Mouse (Mus musculus): ENCODE measurements around the gene Clec16a. TPM values are rescaled to one million over a fixed set of nuclear protein-coding genes. Genes with fewer than 3 reads are reported as not detected.

Clec16a gene
- polyA plus RNA-seq, 1 experiment from 2014 or later: 31.0 TPM

DNA sequence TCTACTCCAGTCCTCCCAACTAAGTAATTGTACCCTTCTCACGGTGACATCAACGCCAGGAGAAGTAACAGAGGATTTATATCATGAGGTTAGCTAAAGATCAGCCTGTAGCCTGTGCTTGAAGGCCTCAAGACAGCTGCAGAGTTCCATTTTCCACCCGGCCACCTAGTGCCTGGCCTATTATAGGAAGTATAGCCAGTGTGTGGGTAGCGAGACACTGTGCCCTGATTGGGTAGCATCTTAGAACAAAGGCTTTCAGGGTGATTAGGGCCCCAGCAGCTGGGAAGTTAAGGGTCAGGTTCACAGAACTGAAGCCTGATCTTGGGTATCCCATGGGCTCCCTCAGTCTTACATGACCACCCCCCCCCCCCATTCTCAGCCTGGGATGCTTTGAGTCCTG, 243.7 kb downstream of the Clec16a start:
- H3K9ac ChIP-seq (ENCODE audit: low read length): no peak overlapping the region
- H3K27ac ChIP-seq (ENCODE audit: low read length): no peak overlapping the region
- ATAC-seq (ENCODE audit: insufficient read depth, low FRiP score): no peak
- 78% methylated on average over 4 of the region's 4 CpGs for WGBS
- H3K9me3 ChIP-seq (replicated peaks; ENCODE audit: control insufficient read depth, low read length): no peaks in the 10 kb centered on the region
- no peaks in the 10 kb centered on the region for H3K36me3 ChIP-seq (ENCODE audit: control insufficient read depth, insufficient read depth, low read length)
- H3K27me3 ChIP-seq (ENCODE audit: control insufficient read depth, insufficient read depth, low read length): no peaks in the 10 kb centered on the region
- no peak overlapping the region for H3K4me3 ChIP-seq (replicated peaks; ENCODE audit: low read length)
- H3K4me2 ChIP-seq (ENCODE audit: low read depth, low read length): no peak overlapping the region
- H3K4me1 ChIP-seq (ENCODE audit: control insufficient read depth, insufficient read depth, low read length): peaks cover 13% of the 10 kb centered on the region

DNA sequence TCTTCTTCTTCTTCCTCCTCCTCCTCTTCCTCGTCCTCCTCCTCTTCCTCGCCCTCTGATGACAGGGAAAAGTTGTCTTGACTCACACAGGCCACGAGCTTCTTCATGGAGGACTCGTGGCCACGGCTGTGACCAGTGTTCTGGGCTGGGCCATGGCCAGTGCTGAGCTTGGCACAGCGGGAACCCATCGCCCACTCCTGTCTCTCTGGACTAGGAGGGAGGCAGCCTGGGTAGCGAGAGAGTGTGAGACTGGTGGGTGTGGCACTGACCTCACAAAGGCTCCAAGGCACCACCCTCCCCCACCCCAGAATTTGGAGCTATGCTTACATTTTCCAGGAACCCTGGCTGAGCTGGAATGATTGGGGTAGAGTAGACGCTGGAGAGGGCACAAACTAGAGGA, 245.6 kb downstream of the Clec16a start, which contains the start of gene Prm3:
Gene Prm3, minus strand, starts transcription at position 213 of the 400 bp plus-strand sequence.
- Histone ChIP-seq H3K36me3 (ENCODE audit: control insufficient read depth, insufficient read depth, low read length) (no peaks in the 10 kb centered on the region), H3K27ac (ENCODE audit: low read length) (no peak within 1 kb of the TSS), H3K4me1 (ENCODE audit: control insufficient read depth, insufficient read depth, low read length) (peaks cover 10% of the 10 kb centered on the region), H3K4me3 (replicated peaks; ENCODE audit: low read length) (no peak within 1 kb of the TSS), H3K4me2 (ENCODE audit: low read depth, low read length) (no peak within 1 kb of the TSS), H3K27me3 (ENCODE audit: control insufficient read depth, insufficient read depth, low read length) (peaks cover under 1% of the 10 kb centered on the region; the same call in 1 of the 2 replicates), H3K9ac (ENCODE audit: low read length) (no peak within 1 kb of the TSS), H3K9me3 (replicated peaks; ENCODE audit: control insufficient read depth, low read length) (no peaks in the 10 kb centered on the region)
- 64% methylated on average over 9 of the region's 9 CpGs for WGBS
- no peak for ATAC-seq (ENCODE audit: insufficient read depth, low FRiP score)

Other genes starting within 250 kb of the Clec16a start
- gene Emp2, start 231.4 kb upstream of the Clec16a start, polyA plus RNA-seq (2015; fragmentation: Nextera tagmentation; extraction: Ambion mirVana): 83.5 and 110 TPM in 2 replicates
- 1.7 and 2.0 TPM in 2 replicates for gene Tekt5, start 149.8 kb upstream of the Clec16a start, polyA plus RNA-seq (2015; fragmentation: Nextera tagmentation; extraction: Ambion mirVana)
- gene Nubp1, start 133.4 kb upstream of the Clec16a start, polyA plus RNA-seq (2015; fragmentation: Nextera tagmentation; extraction: Ambion mirVana): 45.5 and 47.7 TPM in 2 replicates
- gene Tvp23a, start 98.0 kb upstream of the Clec16a start, polyA plus RNA-seq (2015; fragmentation: Nextera tagmentation; extraction: Ambion mirVana): 9.1 TPM in 2 replicates
- 0.49 and 0.56 TPM in 2 replicates for gene Ciita, start 65.3 kb upstream of the Clec16a start, polyA plus RNA-seq (2015; fragmentation: Nextera tagmentation; extraction: Ambion mirVana)
- gene Dexi, start 2.3 kb upstream of the Clec16a start, polyA plus RNA-seq (2015; fragmentation: Nextera tagmentation; extraction: Ambion mirVana): 4.9 and 5.0 TPM in 2 replicates
- 6.2 and 7.3 TPM in 2 replicates for gene Socs1, start 240.2 kb downstream of the Clec16a start, polyA plus RNA-seq (2015; fragmentation: Nextera tagmentation; extraction: Ambion mirVana)
- gene Tnp2, start 243.3 kb downstream of the Clec16a start, polyA plus RNA-seq (2015; fragmentation: Nextera tagmentation; extraction: Ambion mirVana): not detected in 2 replicates
- gene Prm3, start 245.6 kb downstream of the Clec16a start, polyA plus RNA-seq (2015; fragmentation: Nextera tagmentation; extraction: Ambion mirVana): not detected in 2 replicates